Mouse (Mus musculus): ENCODE results near the gene Galnt13.
"Not testable (repeated sequence)": the region's sequence is repeated elsewhere in the genome, so short reads cannot be mapped to it uniquely, and the experiment has no call there.

The Galnt13 gene

DNA sequence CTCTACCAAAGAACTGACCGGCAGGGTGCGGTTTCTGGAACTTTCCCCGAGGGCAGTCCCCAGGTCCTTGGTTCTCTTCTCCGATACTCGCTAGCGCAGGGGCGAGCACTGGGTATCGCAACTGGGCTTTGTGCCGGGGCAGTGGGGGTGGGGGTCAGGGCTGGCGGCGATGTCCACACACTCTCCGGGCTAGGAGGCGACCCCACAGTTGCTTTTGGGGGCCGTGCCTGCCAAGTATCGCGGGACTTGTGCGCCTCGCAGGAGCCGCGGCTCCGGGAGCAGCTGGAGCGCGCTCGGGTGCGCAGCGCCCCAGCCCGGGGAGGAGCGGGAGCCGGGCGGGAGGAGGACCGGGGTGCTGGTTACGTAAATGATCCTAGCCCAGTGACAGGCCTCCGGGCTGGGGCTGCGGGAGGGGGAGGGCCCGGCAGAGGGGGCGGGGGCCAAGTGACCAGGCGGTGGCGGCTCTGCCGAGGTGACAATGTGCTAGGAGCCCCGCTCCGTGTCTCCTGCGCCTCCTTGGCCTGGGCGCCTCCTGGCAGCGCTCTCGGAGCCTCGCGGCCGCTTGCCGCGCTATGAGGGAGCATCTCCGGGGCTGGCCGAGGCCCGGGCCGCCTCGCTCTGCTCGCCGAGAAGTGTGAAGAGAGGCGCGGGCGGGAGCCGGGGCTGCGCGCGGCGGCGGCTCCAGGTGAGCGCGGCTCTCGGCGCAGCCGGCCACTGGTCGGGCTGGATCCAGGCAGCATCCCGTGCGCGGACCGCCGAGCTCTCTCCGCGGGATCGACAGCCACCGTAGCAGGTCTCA is at the start of gene Galnt13:
Gene Galnt13, plus strand, starts transcription at position 381 of the 799 bp plus-strand sequence.
- DNase-seq: peak; percentile 44 to 57

DNA sequence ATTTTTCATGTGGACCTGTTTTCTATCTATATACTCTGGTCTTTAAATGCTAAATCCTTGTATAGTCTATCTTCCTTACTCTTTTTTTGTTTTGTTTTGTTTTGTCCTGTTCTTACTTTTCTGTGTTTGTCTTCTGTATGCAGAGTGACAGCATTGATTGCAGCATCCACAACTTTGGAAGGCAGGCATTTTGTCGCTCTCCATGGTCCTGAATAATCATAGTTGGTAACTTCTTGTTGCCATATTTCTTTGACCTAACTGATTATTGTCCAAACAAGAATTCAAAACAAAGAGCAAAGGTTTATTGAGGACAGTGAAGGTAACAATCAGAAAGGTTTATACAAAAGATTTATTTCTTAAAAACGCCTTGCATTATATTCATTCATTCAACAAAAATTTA is 5.1 kb upstream of the Galnt13 start:
- DNase-seq: no peak

GRCm38 (mm10) chr2:54435380-54435779 is 737 bp upstream of the Galnt13 start:
- no peak for DNase-seq

DNA sequence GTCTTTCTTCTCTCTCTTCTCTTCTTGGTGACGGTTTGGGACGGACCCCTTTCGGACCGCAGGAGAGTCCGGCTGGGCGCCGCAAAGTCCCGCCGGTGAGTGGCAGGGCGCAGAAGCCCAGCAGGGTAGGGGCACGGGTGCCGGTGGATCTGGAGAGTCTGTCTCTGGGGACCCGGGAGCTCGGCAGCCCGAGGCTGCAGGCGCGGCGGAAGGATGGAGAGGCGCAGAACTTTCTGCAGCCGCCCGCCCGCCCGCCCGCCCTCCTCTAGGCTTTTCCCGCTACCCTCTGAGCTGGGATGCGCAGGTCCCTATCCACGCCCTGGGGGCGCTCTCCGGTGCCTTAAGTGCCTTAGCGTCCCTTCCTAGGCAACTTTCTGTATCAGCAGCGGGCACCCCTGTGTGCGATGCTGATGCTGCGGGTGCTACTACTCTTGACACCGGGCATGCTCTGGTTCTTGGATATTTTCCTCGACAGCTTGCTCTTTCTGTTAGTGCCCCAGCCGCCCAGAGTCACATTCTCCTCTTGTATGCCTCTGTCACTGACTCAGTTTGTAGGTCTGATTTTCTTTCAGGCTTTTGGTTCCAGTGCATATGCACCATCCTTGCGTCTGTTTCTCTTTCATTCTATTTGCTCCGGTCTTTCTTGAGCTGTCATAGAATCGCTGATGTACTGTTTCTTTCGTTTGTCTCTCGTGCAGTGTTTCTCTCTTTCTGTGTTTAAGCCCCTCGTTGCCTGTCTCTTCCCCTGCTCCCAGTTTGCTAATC is 801 bp downstream of the Galnt13 start:
- no peak for DNase-seq

GRCm38 (mm10) chr2:54437501-54437830 is 1.3 kb downstream of the Galnt13 start:
- DNase-seq: no peak

DNA sequence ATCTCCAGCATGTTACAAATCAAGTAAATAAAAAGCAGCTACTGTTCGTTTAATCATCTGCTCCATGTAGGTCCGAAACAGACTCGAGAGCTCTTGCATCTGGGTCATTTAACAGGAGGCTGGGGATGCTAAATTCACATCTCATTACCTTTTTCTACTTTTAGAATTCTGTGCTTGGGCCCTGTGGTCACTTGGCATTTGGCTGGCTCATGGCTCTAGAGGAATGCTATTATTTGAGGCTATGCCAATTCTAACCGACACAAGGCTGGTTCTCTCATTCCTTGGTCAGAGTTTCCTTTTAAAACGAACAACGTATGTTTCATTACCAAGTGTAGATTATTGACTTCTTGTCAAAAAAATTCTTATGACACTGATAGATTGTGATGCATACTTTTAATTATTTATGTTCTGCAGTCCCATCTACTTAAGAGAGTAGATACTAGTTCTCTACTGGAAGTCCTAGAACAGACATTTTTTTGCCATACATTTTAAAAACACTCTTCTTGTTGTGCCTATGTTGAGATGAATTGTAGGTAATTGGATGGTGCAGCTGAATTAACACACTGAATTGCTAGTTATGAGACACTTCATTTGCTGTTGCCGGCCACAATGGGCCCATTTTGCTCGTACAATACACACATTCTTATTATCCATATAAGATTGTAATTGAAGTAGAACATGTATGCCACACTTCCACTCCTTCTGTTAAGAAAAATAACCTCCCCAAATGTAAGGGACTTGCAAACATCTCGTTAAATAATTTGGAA is 6.8 kb downstream of the Galnt13 start:
- no peak for DNase-seq

- DNase-seq: no peak
These were observed 47.3 kb downstream of the Galnt13 start for GRCm38 (mm10) chr2:54483426-54483825.

- DNase-seq: no peak
These were observed 86.9 kb downstream of the Galnt13 start for GRCm38 (mm10) chr2:54522989-54523388.

- no peak for DNase-seq
These were observed 91.0 kb downstream of the Galnt13 start for GRCm38 (mm10) chr2:54527073-54527472.

DNA sequence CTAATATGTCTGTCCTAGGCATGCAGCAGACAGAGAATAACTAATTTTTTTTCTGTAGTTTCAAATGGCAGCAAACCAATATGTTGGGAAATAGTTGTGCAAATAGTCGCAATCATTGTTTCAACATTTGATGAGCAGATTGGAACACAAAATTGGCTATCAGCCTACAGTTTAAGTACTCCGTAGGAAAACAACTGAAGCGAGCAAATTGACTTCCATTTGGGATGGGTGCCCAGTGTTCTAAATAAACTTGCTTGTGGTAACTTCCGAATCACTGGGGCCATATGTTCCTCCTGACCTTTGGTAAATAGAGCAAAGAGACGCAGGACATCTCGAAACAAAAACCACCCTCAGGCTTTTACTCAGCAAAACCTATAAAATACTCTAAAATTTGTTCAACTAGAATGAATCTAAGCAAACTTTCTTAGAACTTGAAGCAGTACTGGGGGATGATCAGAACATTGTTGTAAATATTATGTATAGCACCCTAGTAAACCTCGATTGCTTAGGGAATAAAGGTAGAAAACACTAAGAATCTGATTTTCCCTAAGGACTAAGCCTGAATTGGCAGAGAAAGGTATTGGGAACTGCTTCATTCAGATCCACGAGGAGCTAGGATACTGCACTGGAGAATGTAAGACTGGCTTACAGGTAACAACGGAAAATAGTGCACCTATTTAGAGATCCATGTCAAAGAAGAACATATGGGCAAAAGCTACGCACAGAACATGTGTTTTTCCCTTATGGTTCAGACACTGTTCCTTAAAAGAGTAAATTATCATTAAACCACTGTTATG is 122.4 kb downstream of the Galnt13 start:
- peak in 1 of 2 experiments; percentile 18 for DNase-seq

DNA sequence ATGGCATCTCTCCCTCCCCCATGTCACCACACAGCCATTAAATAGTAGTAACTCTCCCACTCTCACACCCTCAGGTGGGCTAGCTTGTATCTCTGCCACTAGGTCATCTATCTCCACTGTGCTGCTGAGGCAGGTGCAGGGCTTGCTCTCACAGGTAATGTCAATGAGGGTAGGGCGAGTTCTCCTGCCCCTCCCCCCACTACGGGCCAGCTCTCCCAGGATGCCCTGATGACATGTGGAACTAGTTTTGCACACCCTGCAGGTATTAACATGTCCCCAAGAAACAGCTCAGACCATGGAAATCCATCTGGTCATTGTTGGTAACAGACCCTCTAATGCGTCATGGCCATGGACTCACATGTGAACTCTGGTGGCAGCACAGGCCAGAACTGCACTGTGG is 129.0 kb downstream of the Galnt13 start:
- no peak for DNase-seq

- no peak for DNase-seq
These were observed 131.1 kb downstream of the Galnt13 start for GRCm38 (mm10) chr2:54567186-54567585.

DNA sequence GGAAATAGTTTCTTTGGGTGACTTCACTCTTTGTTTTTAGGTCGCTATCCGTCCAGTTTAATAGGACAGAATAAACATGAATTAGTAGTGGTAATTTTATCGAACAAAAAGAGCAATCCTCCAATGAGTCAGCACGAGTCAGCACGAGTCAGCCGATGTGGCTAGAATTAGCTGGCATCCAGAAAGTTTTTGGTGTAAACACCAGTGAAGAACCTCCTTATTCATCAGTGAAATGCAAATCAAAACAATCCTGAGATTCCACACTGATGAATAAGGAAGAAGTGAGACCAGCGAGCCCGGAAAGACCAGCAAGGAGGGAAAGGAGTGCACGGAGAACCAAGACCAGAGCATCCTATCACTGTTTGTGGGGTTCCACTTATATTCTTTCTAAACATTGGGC is 131.5 kb downstream of the Galnt13 start:
- no peak for DNase-seq

- not testable (repeated sequence) for DNase-seq
These were observed 277.7 kb downstream of the Galnt13 start for GRCm38 (mm10) chr2:54713817-54714216.

GRCm38 (mm10) chr2:54751232-54751631 is 315.1 kb downstream of the Galnt13 start:
- no peak for DNase-seq

DNA sequence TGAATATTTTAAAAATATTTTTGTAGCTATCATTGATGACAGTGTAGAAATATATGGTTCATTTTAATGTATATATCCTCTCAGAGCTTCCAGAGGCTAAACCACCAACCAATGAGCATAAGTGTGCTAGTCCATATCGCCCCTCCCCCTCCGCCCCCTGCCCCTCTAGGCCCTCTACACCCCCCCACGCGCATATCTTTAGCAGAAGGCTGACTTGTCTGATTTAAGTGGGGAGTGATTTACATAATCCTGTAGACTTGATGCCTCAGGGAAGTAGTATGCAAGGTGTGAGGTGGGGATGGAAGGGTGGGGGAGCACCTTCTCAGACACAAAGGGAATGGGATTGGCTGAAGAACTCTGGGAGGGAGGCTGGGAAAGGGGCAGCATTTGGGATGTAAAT is 323.7 kb downstream of the Galnt13 start:
- no peak for DNase-seq

DNA sequence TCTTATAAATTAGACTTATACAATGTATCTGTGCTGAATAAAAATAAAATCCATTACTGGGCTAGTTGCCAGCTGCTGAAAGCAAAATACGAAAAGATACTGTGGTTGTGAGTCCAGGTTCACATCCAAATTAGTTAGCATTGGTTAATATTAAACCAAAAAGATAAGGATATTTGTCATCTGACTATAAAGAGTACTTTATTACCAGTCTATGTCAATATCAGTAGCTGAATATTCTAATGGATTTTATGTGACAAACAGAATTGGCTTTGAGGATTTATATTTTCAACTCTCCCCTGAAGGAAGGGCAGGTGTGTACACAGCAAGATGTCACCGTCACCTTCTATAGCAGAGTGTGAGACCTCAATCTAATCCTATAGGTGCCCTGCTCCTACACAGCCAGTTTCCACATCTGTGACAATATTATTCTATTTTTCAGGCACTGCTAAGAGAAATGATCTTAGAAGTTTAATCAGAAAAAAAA is 342.7 kb downstream of the Galnt13 start:
- DNase-seq: no peak

- DNase-seq: no peak
These were observed 377.6 kb downstream of the Galnt13 start for GRCm38 (mm10) chr2:54813670-54814256.

DNA sequence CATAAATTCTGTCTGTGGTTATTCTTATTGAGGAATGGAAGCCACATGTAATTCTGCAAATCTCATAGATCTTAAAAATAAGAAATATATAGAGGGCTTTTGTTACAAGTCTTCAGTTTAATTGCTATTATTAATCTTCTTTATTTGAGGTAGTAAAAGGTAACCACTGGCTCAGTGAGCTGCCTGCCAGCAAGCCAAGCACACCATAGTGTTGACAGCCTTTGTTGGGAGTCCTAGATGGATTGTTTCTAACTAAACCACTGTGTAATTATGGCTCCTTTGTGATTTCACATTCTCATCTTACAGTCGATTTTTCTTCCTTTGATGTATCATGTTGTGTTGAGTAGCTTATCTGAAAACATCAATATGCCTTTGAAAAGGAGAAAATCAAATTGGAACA is 405.1 kb downstream of the Galnt13 start:
- no peak for DNase-seq

DNA sequence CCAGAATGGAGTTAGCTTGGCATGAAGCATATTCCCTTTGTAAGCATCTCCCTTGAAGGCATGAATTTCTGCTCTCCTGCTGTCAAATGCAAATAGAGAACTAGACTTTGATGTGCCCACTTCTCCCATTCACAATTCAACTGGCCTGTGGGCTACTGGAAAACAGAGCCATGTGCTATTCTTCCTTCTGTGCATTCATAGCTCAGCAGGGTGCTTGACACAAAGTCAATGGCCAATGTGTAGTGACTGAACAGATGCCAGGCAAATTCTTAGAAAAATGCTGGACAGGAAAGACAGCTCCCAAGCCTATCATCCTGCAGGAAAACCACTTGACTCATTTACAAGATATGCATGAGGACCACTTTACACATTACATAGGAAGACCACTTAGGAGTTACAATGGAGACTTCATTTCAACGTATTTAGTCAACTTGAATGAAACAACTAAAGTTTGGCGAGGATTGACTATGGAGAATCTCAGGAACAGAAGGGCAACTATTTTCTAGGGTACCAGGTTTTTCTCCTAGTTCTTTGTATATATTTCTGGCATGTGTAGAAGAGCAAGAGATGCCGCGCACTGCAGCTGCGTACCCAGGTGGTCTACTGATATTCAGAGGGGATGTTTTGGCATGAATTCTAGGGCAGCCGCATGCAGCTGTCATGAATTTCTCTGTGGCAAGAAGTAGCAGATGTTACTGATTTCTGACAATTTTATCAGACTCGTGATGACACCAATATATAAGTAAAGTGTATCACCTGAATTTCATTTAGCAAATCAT is 470.4 kb downstream of the Galnt13 start:
- DNase-seq: no peak

- no peak for DNase-seq
These were observed 479.1 kb downstream of the Galnt13 start for GRCm38 (mm10) chr2:54915088-54915670.
